ENCODE assay signal across 8 mouse cellular contexts in genomic region chr14:55618486-55619195, GRCm38 (mm10). TPM values are rescaled to one million over a fixed set of nuclear protein-coding genes. Genes with fewer than 3 reads are reported as not detected.
A peak's percentile ranks its signal among the peaks of the same experiment; 100 is the strongest.
DNase-seq lines count a peak whose midpoint lies in the region; ATAC-seq and TF ChIP-seq lines count a peak whose summit lies in the region.

No protein-coding gene starts in this region.

- no peaks in the 10 kb centered on the region for H3K36me3 ChIP-seq in testis, adult 2 months (ENCODE audit: control insufficient read depth, insufficient read depth, low read length)
- H3K36me3 ChIP-seq in embryonic facial prominence, embryonic 14.5 days (ENCODE audit: control insufficient read depth, insufficient read depth, low read length): peaks cover 3% of the 10 kb centered on the region; the same call in 1 of the 2 replicates
- peaks cover 10% of the 10 kb centered on the region for H3K36me3 ChIP-seq in limb, embryonic 10.5 days
- no peaks in the 10 kb centered on the region; the same call in 1 of the 2 replicates for H3K36me3 ChIP-seq in neural tube, embryonic 14.5 days (ENCODE audit: control insufficient read depth, insufficient read depth, low read length)

- peak overlapping the region; percentile 32 for H3K4me2 ChIP-seq in embryonic facial prominence, embryonic 14.5 days (ENCODE audit: low read depth, low read length)
- peak overlapping the region; percentile 2; the same call in 1 of the 2 replicates for H3K4me2 ChIP-seq in neural tube, embryonic 14.5 days (ENCODE audit: low read depth, low read length)

- H3K9me3 ChIP-seq in embryonic facial prominence, embryonic 14.5 days (ENCODE audit: control insufficient read depth, low read length): no peaks in the 10 kb centered on the region
- no peaks in the 10 kb centered on the region for H3K9me3 ChIP-seq in limb, embryonic 10.5 days (replicated peaks)
- H3K9me3 ChIP-seq in neural tube, embryonic 14.5 days (ENCODE audit: control insufficient read depth, low read length): no peaks in the 10 kb centered on the region

- peaks cover 12% of the 10 kb centered on the region for H3K4me1 ChIP-seq in testis, adult 2 months (ENCODE audit: control insufficient read depth, insufficient read depth, low read length)
- peaks cover 4% of the 10 kb centered on the region; the same call in 1 of the 2 replicates for H3K4me1 ChIP-seq in embryonic facial prominence, embryonic 14.5 days (ENCODE audit: control insufficient read depth, insufficient read depth, low read length)
- H3K4me1 ChIP-seq in limb, embryonic 10.5 days: peaks cover 21% of the 10 kb centered on the region
- no peaks in the 10 kb centered on the region for H3K4me1 ChIP-seq in neural tube, embryonic 14.5 days (ENCODE audit: control insufficient read depth, insufficient read depth, low read length)

- peak overlapping the region; percentile 34 for H3K9ac ChIP-seq in embryonic facial prominence, embryonic 14.5 days (ENCODE audit: low read depth, low read length)
- H3K9ac ChIP-seq in neural tube, embryonic 14.5 days (replicated peaks; ENCODE audit: low read depth, low read length): no peak overlapping the region

- DNase-seq in testis, postnatal 10 days (ENCODE audit: low spot score): no peak
- DNase-seq in embryonic facial prominence, embryonic 14.5 days (ENCODE audit: low spot score): no peak
- no peak for DNase-seq in limb, embryonic 10.5 days (ENCODE audit: low spot score)
- DNase-seq in right cerebral cortex, postnatal 10 days (ENCODE audit: low spot score in 2 of 2): no peak
- no peak for DNase-seq in gastrocnemius, postnatal 36 days
- no peak for DNase-seq in adrenal gland, postnatal 10 days

- ATAC-seq in embryonic facial prominence, embryonic 14.5 days (ENCODE audit: low read depth): no peak
- peak; percentile 38; the same call in 1 of the 2 replicates for ATAC-seq in neural tube, embryonic 14.5 days (ENCODE audit: low read depth)

- no peak overlapping the region for H3K27ac ChIP-seq in testis, adult 2 months (ENCODE audit: control insufficient read depth, insufficient read depth, low read depth, low read length)
- no peak overlapping the region for H3K27ac ChIP-seq in embryonic facial prominence, embryonic 14.5 days (replicated peaks; ENCODE audit: low read depth, low read length)
- H3K27ac ChIP-seq in limb, embryonic 10.5 days: peak overlapping the region; percentile 46; the same call in 1 of the 2 replicates
- no peak overlapping the region for H3K27ac ChIP-seq in neural tube, embryonic 14.5 days (ENCODE audit: low read depth, low read length)

- TF ChIP-seq POLR2A in testis, adult 2 months (IDR thresholded peaks at IDR 0.05; ENCODE audit: control insufficient read depth, low read depth, low read length): 0 out of 2 replicates have a peak, but pooled peaks have one; percentile 28

- H3K27me3 ChIP-seq in testis, adult 2 months (ENCODE audit: control insufficient read depth, insufficient read depth, low read length): no peaks in the 10 kb centered on the region
- no peaks in the 10 kb centered on the region for H3K27me3 ChIP-seq in embryonic facial prominence, embryonic 14.5 days (replicated peaks; ENCODE audit: control insufficient read depth, insufficient read depth, low read length)
- H3K27me3 ChIP-seq in limb, embryonic 10.5 days (ENCODE audit: low read depth, poor library complexity, severe bottlenecking): peaks cover 9% of the 10 kb centered on the region; the same call in 1 of the 2 replicates
- no peaks in the 10 kb centered on the region for H3K27me3 ChIP-seq in neural tube, embryonic 14.5 days (ENCODE audit: control insufficient read depth, insufficient read depth, low read length)

- no peak for TF ChIP-seq CTCF in testis, adult 2 months (IDR thresholded peaks at IDR 0.05; ENCODE audit: control insufficient read depth, insufficient read depth, insufficient replicate concordance, low read depth, low read length)

- WGBS in embryonic facial prominence, embryonic 14.5 days: 38% methylated on average over 22 of the region's 22 CpGs
- 49% methylated on average over 22 of the region's 22 CpGs for WGBS in limb, embryonic 10.5 days
- WGBS in neural tube, embryonic 14.5 days: 52% methylated on average over 22 of the region's 22 CpGs

- H3K4me3 ChIP-seq in testis, adult 2 months (ENCODE audit: control insufficient read depth, low read depth, low read length): peak overlapping the region; percentile 76
- H3K4me3 ChIP-seq in embryonic facial prominence, embryonic 14.5 days (ENCODE audit: low read depth, low read length): no peak overlapping the region; the same call in 1 of the 2 replicates
- H3K4me3 ChIP-seq in limb, embryonic 10.5 days: peak overlapping the region; percentile 39
- H3K4me3 ChIP-seq in neural tube, embryonic 14.5 days (ENCODE audit: low read depth, low read length): peak overlapping the region; percentile 11; the same call in 1 of the 2 replicates

- intact Hi-C loops in gastrocnemius, postnatal 36 days (cut with DNase I): no loop called here

RNA-seq across cellular contexts. Expression of gene Rec8, which starts 0.8 kb away (rescaled TPM):
- polyA plus RNA-seq in testis, adult 2 months (2012; rRNA removed): 65.8 and 78.1 TPM in 2 replicates
- 2.0 and 2.3 TPM in 2 replicates for polyA plus RNA-seq in embryonic facial prominence, embryonic 14.5 days (2014; fragmentation: Nextera tagmentation; extraction: Ambion mirVana)
- polyA plus RNA-seq in limb, embryonic 10.5 days (2016; fragmentation: Nextera tagmentation; extraction: Ambion mirVana): 6.1 and 12.1 TPM in 2 replicates
- 7.0 and 9.3 TPM in 2 replicates for polyA plus RNA-seq in neural tube, embryonic 14.5 days (2014; fragmentation: Nextera tagmentation; extraction: Ambion mirVana)
- total RNA-seq in gastrocnemius, postnatal 36 days (2021): not detected
- total RNA-seq in adrenal gland, postnatal 10 days (2021): 1 to 10 TPM; 2.0 to 2.9 TPM

RNA-seq across cellular contexts. Expression of gene Irf9, which starts 15.3 kb away (rescaled TPM):
- polyA plus RNA-seq in testis, adult 2 months (2012; rRNA removed): 4.1 and 4.4 TPM in 2 replicates
- 10.8 and 12.1 TPM in 2 replicates for polyA plus RNA-seq in embryonic facial prominence, embryonic 14.5 days (2014; fragmentation: Nextera tagmentation; extraction: Ambion mirVana)
- polyA plus RNA-seq in limb, embryonic 10.5 days (2016; fragmentation: Nextera tagmentation; extraction: Ambion mirVana): 4.9 and 7.0 TPM in 2 replicates
- 6.6 and 8.6 TPM in 2 replicates for polyA plus RNA-seq in neural tube, embryonic 14.5 days (2014; fragmentation: Nextera tagmentation; extraction: Ambion mirVana)
- total RNA-seq in gastrocnemius, postnatal 36 days (2021): 1 to 10 TPM; 4.1 to 4.6 TPM
- total RNA-seq in adrenal gland, postnatal 10 days (2021): 10 to 100 TPM in 1 of 2 experiments, 1 to 10 TPM in 1; 9.7 to 13.3 TPM

RNA-seq across cellular contexts. Expression of gene Ipo4, which starts 17.1 kb away (rescaled TPM):
- 519 and 558 TPM in 2 replicates for polyA plus RNA-seq in testis, adult 2 months (2012; rRNA removed)
- 127 and 134 TPM in 2 replicates for polyA plus RNA-seq in embryonic facial prominence, embryonic 14.5 days (2014; fragmentation: Nextera tagmentation; extraction: Ambion mirVana)
- polyA plus RNA-seq in limb, embryonic 10.5 days (2016; fragmentation: Nextera tagmentation; extraction: Ambion mirVana): 134 and 152 TPM in 2 replicates
- polyA plus RNA-seq in neural tube, embryonic 14.5 days (2014; fragmentation: Nextera tagmentation; extraction: Ambion mirVana): 109 and 110 TPM in 2 replicates
- total RNA-seq in gastrocnemius, postnatal 36 days (2021): 10 to 100 TPM; 62.1 to 66.9 TPM
- total RNA-seq in adrenal gland, postnatal 10 days (2021): 10 to 100 TPM; 72.1 to 82.4 TPM

RNA-seq across cellular contexts. Expression of gene Gm49378, which starts 19.1 kb away (rescaled TPM):
- polyA plus RNA-seq in testis, adult 2 months (2012; rRNA removed): 1.9 and 2.1 TPM in 2 replicates
- polyA plus RNA-seq in embryonic facial prominence, embryonic 14.5 days (2014; fragmentation: Nextera tagmentation; extraction: Ambion mirVana): 0.79 and 2.8 TPM in 2 replicates
- 1.1 and 2.2 TPM in 2 replicates for polyA plus RNA-seq in limb, embryonic 10.5 days (2016; fragmentation: Nextera tagmentation; extraction: Ambion mirVana)
- 2.9 TPM in 2 replicates for polyA plus RNA-seq in neural tube, embryonic 14.5 days (2014; fragmentation: Nextera tagmentation; extraction: Ambion mirVana)
- 1 to 10 TPM in 1 of 2 experiments, not detected in 1; 1.0 TPM for total RNA-seq in gastrocnemius, postnatal 36 days (2021)
- 1 to 10 TPM; 1.1 to 3.8 TPM for total RNA-seq in adrenal gland, postnatal 10 days (2021)

RNA-seq across cellular contexts. Expression of gene Tm9sf1, which starts 25.0 kb away (rescaled TPM):
- 18.2 and 21.3 TPM in 2 replicates for polyA plus RNA-seq in testis, adult 2 months (2012; rRNA removed)
- 106 and 108 TPM in 2 replicates for polyA plus RNA-seq in embryonic facial prominence, embryonic 14.5 days (2014; fragmentation: Nextera tagmentation; extraction: Ambion mirVana)
- 80.6 and 92.0 TPM in 2 replicates for polyA plus RNA-seq in limb, embryonic 10.5 days (2016; fragmentation: Nextera tagmentation; extraction: Ambion mirVana)
- polyA plus RNA-seq in neural tube, embryonic 14.5 days (2014; fragmentation: Nextera tagmentation; extraction: Ambion mirVana): 55.9 and 66.9 TPM in 2 replicates
- total RNA-seq in gastrocnemius, postnatal 36 days (2021): 10 to 100 TPM; 15.0 to 15.2 TPM
- 10 to 100 TPM; 69.7 to 75.9 TPM for total RNA-seq in adrenal gland, postnatal 10 days (2021)
